Mouse (Mus musculus) urinary bladder, postnatal 10 days (tissue): Measurements from ENCODE around the gene Il16.

ENCODE experiments used
- DNase-seq: peaks from one replicate; pipeline ENCODE4 v3.0.0; 2022; ENCODE audit warnings: low spot score

The Il16 gene

GRCm38 (mm10) chr7:83641163-83641562 is 104.4 kb downstream of the Il16 start:
- no peak for DNase-seq

- no peak for DNase-seq
These were observed 104.9 kb downstream of the Il16 start for GRCm38 (mm10) chr7:83640581-83640980.

GRCm38 (mm10) chr7:83639084-83639483 is 106.4 kb downstream of the Il16 start:
- no peak for DNase-seq

- DNase-seq = no peak
These were observed 107.5 kb downstream of the Il16 start for GRCm38 (mm10) chr7:83637781-83638583.

GRCm38 (mm10) chr7:83636425-83636824 is 109.1 kb downstream of the Il16 start:
- DNase-seq = no peak

- DNase-seq = no peak
These were observed 109.8 kb downstream of the Il16 start for GRCm38 (mm10) chr7:83635726-83636125.

GRCm38 (mm10) chr7:83633856-83634255 is 111.7 kb downstream of the Il16 start:
- no peak for DNase-seq

GRCm38 (mm10) chr7:83632682-83633120 is 112.8 kb downstream of the Il16 start:
- no peak for DNase-seq

GRCm38 (mm10) chr7:83631828-83632681 is 113.5 kb downstream of the Il16 start, which contains the start of gene Stard5:
Stard5 (plus strand) TSS chr7:83631959.
- DNase-seq = peak; percentile 67

- no peak for DNase-seq
These were observed 114.3 kb downstream of the Il16 start for GRCm38 (mm10) chr7:83631073-83631827.

- no peak for DNase-seq
These were observed 118.2 kb downstream of the Il16 start for GRCm38 (mm10) chr7:83627369-83627768.

GRCm38 (mm10) chr7:83626557-83627257 is 118.8 kb downstream of the Il16 start:
- no peak for DNase-seq

GRCm38 (mm10) chr7:83624065-83624464 is 121.5 kb downstream of the Il16 start:
- DNase-seq = no peak

- DNase-seq = no peak
These were observed 122.9 kb downstream of the Il16 start for GRCm38 (mm10) chr7:83622582-83622981.

GRCm38 (mm10) chr7:83618709-83619108 is 126.8 kb downstream of the Il16 start:
- DNase-seq = no peak

GRCm38 (mm10) chr7:83616268-83616667 is 129.3 kb downstream of the Il16 start:
- DNase-seq = no peak

- no peak for DNase-seq
These were observed 129.7 kb downstream of the Il16 start for GRCm38 (mm10) chr7:83615815-83616214.

- DNase-seq = no peak
These were observed 130.3 kb downstream of the Il16 start for GRCm38 (mm10) chr7:83615272-83615671.

- no peak for DNase-seq
These were observed 133.6 kb downstream of the Il16 start for GRCm38 (mm10) chr7:83611886-83612285.

GRCm38 (mm10) chr7:83609891-83610290 is 135.6 kb downstream of the Il16 start:
- no peak for DNase-seq

GRCm38 (mm10) chr7:83606796-83607195 is 138.7 kb downstream of the Il16 start:
- DNase-seq = no peak
